Mouse (Mus musculus): ENCODE data around the gene Wsb2. TPM values are rescaled to one million over a fixed set of nuclear protein-coding genes. Genes with fewer than 3 reads are reported as not detected.

Gene Wsb2
- total and polyA plus RNA-seq, 3 experiments, result 91.4 to 130 (median 101) TPM

DNA sequence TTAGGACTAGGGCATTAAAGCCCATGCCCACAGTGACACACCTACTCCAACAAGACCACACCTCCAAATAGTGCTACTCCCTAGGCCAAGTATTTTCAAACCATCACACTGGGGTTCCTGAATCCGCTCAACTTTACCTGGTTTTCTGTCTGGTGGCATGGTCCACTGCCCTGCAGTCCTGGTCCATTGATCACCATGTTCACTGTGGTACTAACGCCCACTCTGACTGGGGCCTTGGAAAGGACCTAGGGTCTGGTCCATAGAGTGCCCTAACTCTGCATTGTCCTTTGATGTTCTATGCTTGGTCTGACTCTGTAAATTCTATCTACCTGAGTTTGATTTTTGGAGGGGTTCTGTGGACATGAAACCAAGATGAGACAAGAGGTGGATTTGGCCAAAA lies 9.3 kb upstream of the Wsb2 start:
- intact Hi-C loops (cut with DNase I), result no loop called here
- Histone ChIP-seq H3K27ac (no peak overlapping the region), H3K27me3 (ENCODE audit: control insufficient read depth, insufficient read depth, low read length) (no peaks in the 10 kb centered on the region), H3K79me2 (replicated peaks; ENCODE audit: control insufficient read depth, insufficient read depth, low read length) (no peaks in the 10 kb centered on the region), H3K4me3 (no peak overlapping the region), H3K4me1 (ENCODE audit: control insufficient read depth, insufficient read depth, low read length) (no peaks in the 10 kb centered on the region), H3K36me3 (ENCODE audit: control insufficient read depth, insufficient read depth, low read length) (no peaks in the 10 kb centered on the region), H3K9ac (ENCODE audit: low read depth, low read length) (no peak overlapping the region)
- 100% methylated on average over 2 of the region's 2 CpGs for WGBS
- no peak for TF ChIP-seq EP300 (IDR thresholded peaks at IDR 0.05; ENCODE audit: insufficient read depth, low read depth, low read length)
- TF ChIP-seq POLR2A (IDR thresholded peaks at IDR 0.05; ENCODE audit: insufficient read depth, low read depth, low read length), result no peak
- no peak for TF ChIP-seq CTCF (IDR thresholded peaks at IDR 0.05)
- no peak for DNase-seq

- Histone ChIP-seq H3K27me3 (ENCODE audit: control insufficient read depth, insufficient read depth, low read length) (no peaks in the 10 kb centered on the region), H3K27ac (no peak overlapping the region), H3K79me2 (replicated peaks; ENCODE audit: control insufficient read depth, insufficient read depth, low read length) (no peaks in the 10 kb centered on the region), H3K4me3 (no peak overlapping the region), H3K9ac (ENCODE audit: low read depth, low read length) (no peak overlapping the region), H3K4me1 (ENCODE audit: control insufficient read depth, insufficient read depth, low read length) (no peaks in the 10 kb centered on the region), H3K36me3 (ENCODE audit: control insufficient read depth, insufficient read depth, low read length) (no peaks in the 10 kb centered on the region)
- TF ChIP-seq POLR2A (IDR thresholded peaks at IDR 0.05; ENCODE audit: insufficient read depth, low read depth, low read length) (no peak), EP300 (IDR thresholded peaks at IDR 0.05; ENCODE audit: insufficient read depth, low read depth, low read length) (no peak), CTCF (IDR thresholded peaks at IDR 0.05) (no peak)
- intact Hi-C loops (cut with DNase I), result no loop called here
- WGBS, result 51% methylated on average over 19 of the region's 19 CpGs
- peak; percentile 43 to 59 for DNase-seq
Measured at GRCm38 (mm10) chr5:117348279-117348678, 8.8 kb upstream of the Wsb2 start.

DNA sequence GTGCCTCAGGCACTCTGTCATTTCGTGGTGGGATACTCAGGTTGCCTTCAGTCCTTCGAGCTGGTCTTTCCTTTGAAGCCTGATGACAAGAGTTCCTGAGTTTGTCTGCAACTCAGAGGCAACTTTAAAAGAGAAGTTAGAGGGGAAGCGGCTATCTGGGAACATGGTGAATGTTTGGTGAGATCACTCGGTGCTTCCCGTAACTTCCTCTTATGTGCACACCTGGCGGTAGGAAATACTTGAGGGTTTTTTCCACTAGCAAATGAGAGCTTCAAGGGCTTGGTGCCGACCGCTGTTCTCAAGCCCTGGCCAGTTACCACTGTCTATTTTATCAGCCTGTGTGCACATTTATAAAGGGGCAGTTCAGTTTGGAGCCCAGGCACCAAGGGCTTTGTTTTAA lies 3.0 kb upstream of the Wsb2 start:
- Histone ChIP-seq H3K27ac (no peak overlapping the region), H3K27me3 (ENCODE audit: control insufficient read depth, insufficient read depth, low read length) (no peaks in the 10 kb centered on the region), H3K9ac (ENCODE audit: low read depth, low read length) (no peak overlapping the region), H3K36me3 (ENCODE audit: control insufficient read depth, insufficient read depth, low read length) (no peaks in the 10 kb centered on the region; the same call in 1 of the 2 replicates), H3K79me2 (replicated peaks; ENCODE audit: control insufficient read depth, insufficient read depth, low read length) (no peaks in the 10 kb centered on the region), H3K4me1 (ENCODE audit: control insufficient read depth, insufficient read depth, low read length) (no peaks in the 10 kb centered on the region; the same call in 1 of the 2 replicates), H3K4me3 (no peak overlapping the region)
- TF ChIP-seq POLR2A (IDR thresholded peaks at IDR 0.05; ENCODE audit: insufficient read depth, low read depth, low read length) (no peak), EP300 (IDR thresholded peaks at IDR 0.05; ENCODE audit: insufficient read depth, low read depth, low read length) (no peak), CTCF (IDR thresholded peaks at IDR 0.05) (no peak)
- intact Hi-C loops (cut with DNase I), result no loop called here
- 49% methylated on average over 8 of the region's 8 CpGs for WGBS
- no peak for DNase-seq

DNA sequence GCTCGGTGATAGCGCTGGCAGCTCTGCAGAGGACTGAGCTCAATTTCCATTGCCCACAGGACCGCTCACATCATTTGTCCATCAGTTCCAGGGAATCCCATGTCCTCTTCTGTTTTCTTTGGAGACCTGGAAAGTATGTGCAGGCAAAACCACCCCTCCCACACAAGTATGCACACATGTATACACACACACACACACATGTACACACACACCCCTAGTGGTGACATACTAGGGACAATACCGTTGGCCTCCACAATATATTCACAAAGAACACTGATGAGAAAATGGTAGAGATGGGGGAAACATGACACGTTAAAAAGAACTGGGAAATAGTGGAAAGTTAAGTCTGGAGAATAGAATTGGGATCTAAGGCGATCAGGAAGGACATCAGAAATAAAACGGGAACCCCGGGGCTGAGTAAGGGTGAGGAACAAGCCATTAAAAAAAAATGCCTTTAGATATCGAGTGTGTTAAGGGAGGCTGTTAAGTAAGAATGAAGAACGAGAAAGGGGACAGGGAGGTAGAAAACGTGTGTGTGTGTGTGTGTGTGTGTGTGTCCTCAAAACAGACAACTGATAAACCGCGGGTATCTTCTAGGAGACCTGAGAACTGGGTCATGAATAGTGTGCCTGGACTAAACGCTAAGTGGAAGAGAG lies 1.3 kb upstream of the Wsb2 start:
- no peaks in the 10 kb centered on the region for H3K79me2 ChIP-seq (replicated peaks; ENCODE audit: control insufficient read depth, insufficient read depth, low read length)
- no peak for TF ChIP-seq POLR2A (IDR thresholded peaks at IDR 0.05; ENCODE audit: insufficient read depth, low read depth, low read length)
- peak; percentile 45 for TF ChIP-seq CTCF (IDR thresholded peaks at IDR 0.05)
- no peak overlapping the region for H3K9ac ChIP-seq (ENCODE audit: low read depth, low read length)
- H3K27me3 ChIP-seq (ENCODE audit: control insufficient read depth, insufficient read depth, low read length), result no peaks in the 10 kb centered on the region
- no peak overlapping the region; the same call in 1 of the 2 replicates for H3K4me3 ChIP-seq
- WGBS, result 25% methylated on average over 14 of the region's 14 CpGs
- H3K36me3 ChIP-seq (ENCODE audit: control insufficient read depth, insufficient read depth, low read length), result peaks cover 6% of the 10 kb centered on the region
- H3K4me1 ChIP-seq (ENCODE audit: control insufficient read depth, insufficient read depth, low read length), result peaks cover 10% of the 10 kb centered on the region
- peak overlapping the region; percentile 84 for H3K27ac ChIP-seq
- intact Hi-C loops (cut with DNase I), result loop anchor here (2.0 kb wide), 2 partner anchors 33 to 37 kb away; partner anchors contain the start of genes Rfc5 and Vsig10
- DNase-seq, result no peak

GRCm38 (mm10) chr5:117356365-117357128 lies 557 bp upstream of the Wsb2 start:
- intact Hi-C loops (cut with DNase I), result loop anchor here (2.0 kb wide), 2 partner anchors 32 to 38 kb away; partner anchors contain the start of genes Rfc5 and Vsig10
- peak overlapping the region; percentile 84 for H3K27ac ChIP-seq
- H3K27me3 ChIP-seq (ENCODE audit: control insufficient read depth, insufficient read depth, low read length), result no peaks in the 10 kb centered on the region
- TF ChIP-seq CTCF (IDR thresholded peaks at IDR 0.05) (no peak), EP300 (IDR thresholded peaks at IDR 0.05; ENCODE audit: insufficient read depth, low read depth, low read length) (no peak), POLR2A (IDR thresholded peaks at IDR 0.05; ENCODE audit: insufficient read depth, low read depth, low read length) (0 out of 2 replicates have a peak, but pooled peaks have one; percentile 25)
- peak; percentile 75 to 76 for DNase-seq
- peak overlapping the region; percentile 99 for H3K9ac ChIP-seq (ENCODE audit: low read depth, low read length)
- H3K4me3 ChIP-seq, result peak overlapping the region; percentile 54
- peaks cover 16% of the 10 kb centered on the region for H3K4me1 ChIP-seq (ENCODE audit: control insufficient read depth, insufficient read depth, low read length)
- WGBS, result under 1% methylated on average over 18 of the region's 24 CpGs
- H3K79me2 ChIP-seq (replicated peaks; ENCODE audit: control insufficient read depth, insufficient read depth, low read length), result 0 out of 2 replicates have a peak, but pooled peaks cover 1% of the 10 kb centered on the region
- peaks cover 10% of the 10 kb centered on the region for H3K36me3 ChIP-seq (ENCODE audit: control insufficient read depth, insufficient read depth, low read length)

Data from heart, adult 2 months (tissue).